Mouse (Mus musculus): Measurements from ENCODE around the gene Zbtb25.

Gene Zbtb25

DNA sequence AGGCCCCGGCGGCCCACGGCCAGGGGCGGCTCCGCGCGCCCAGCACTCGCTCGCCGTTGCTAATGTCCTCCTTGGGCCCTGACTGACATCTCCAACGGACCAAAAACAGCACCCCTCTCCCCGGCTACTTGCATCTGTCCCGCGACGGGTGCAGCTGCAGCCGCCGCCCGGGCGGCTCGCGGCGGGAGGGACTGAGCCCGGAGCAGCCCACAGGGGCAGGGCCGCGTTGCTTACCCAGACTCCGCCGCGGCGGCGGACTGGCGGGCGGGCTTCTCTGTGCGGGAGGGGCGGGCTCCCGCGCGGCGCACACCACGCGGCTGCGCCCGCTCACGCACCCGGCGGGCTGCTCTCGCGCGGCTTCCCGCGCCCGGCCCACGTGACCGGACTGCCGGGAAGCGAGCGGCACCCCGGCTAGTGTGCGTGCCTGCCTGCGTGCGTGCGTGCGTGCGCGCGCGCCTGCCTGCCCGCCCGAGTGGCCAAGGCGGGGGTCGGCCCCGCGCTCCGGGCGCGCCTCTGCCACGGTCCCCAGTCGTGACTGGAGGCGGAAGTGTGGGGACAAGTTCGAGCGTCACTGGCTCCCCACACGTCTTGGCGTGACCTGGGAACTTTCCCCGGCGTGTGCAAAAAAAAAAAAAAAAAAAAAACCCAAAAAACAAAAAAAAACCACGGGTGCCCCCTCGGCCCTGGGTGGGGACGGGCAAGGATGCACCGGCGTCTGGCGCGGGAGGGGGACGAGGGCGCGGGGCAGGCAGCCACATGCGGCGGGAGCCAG lies at the start of gene Zbtb25:
Gene Zbtb25 (minus strand): TSS at position 397 of the 772 bp plus-strand sequence.
- in situ Hi-C loops (cut with MseI, MboI) = no loop called here

DNA sequence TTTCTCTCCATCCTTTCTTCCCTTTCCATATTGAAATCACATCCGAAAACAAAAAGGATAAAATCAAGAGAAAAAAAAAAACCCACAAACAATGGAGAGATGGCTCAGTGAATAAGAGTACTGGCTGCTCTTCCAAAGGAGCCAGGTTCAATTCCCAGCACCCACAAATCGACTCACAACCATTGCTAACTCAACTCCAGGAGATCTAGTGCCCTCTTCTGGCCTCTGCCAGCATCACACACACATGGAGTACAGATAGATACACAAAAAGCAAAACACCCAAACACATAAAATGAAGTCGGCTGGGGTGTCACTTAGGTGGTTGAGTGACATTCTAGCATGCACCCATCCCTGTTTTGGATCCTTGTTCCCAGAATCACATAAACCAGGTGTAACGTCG lies 48.9 kb upstream of the Zbtb25 start:
- in situ Hi-C loops (cut with MseI, MboI) = no loop called here

DNA sequence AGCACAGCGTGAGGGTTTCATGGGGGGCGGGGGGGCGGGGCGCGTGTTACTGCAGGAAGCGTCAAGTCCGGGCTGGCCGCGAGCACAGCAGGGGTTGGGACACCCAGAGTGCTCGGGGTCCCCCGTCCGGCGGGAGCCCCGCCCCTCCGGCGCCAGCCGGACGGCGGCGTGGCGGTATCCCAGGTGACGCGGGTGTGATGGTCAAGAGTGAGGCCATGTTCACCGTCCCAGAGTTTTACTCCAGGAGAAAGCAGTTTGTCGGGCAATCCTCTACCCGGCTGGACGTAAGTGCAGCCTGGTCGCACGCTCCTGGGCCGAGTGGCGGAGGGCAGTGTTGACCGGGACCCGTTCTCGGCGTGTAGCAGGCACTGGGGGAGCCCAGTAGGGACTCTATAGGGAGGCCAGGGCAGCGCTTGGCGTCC lies 48.0 kb upstream of the Zbtb25 start, which contains the start of gene Ppp1r36:
Gene Ppp1r36 (plus strand): TSS at position 106 of the 422 bp plus-strand sequence.
- in situ Hi-C loops (cut with MseI, MboI) = no loop called here

DNA sequence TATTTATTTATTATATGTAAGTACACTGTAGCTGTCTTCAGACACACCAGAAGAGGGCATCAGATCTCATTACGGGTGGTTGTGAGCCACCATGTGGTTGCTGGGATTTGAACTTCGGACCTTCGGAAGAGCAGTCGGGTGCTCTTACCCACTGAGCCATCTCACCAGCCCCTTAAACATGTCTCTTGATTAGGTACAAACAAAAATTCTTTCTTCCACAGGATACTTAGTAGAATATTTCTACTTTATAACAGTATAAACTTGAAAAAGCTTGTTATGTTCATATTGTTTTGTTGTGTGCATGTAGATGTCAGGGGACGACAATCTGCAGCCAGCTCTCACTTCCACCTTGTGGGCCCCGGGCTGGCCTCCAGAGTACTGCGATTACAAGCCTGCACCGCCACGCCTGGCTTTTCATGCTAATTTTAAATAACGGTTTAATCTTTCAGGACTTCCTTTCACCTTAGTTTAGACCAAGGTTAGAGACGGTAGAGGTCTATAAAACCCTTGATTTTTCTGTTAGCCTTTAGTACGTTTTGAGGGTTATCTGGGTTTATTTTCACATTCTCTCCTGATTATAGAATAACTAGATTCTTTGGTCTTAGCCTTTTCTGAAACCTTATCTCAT lies 46.1 kb upstream of the Zbtb25 start:
- in situ Hi-C loops (cut with MseI, MboI) = no loop called here

DNA sequence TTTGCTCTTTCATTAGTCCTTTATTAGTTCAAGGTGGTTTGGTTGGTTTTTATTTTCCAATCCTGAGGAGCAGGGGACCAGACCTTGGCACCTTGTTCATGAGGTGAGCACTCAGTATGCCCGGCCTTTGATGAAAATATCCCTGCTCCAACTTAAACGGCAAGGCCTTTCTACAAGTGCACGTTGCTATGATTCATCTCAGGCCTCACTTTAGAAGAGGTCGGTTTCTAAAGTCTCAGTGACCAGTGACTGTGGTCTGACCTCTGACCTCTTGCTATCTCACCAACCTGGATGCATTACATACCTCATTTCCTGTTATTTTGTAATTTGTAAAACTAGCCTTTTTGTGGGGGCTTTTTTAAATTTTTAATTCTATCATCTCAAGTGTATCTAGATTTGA lies 39.8 kb upstream of the Zbtb25 start:
- in situ Hi-C loops (cut with MseI, MboI) = no loop called here

DNA sequence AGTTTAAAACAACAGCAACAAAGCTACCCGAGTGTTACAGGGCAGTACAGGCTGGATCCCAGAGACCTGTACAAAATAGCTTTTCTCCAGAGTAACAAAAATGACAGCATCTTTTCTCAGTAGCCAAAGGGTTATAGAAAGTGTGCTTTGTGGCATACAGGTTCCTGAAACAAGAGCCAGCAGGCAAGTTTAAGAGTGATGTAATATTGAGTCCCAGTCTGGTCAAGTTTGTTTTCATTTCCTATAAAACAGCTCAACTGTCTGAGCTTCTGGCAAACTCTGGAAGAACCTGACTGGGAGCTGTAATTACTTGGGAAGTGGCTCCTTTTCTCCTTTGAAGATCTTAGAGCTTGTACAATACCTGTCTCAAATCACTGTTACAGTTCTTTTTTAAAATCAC lies 37.8 kb upstream of the Zbtb25 start:
- in situ Hi-C loops (cut with MseI, MboI) = no loop called here

DNA sequence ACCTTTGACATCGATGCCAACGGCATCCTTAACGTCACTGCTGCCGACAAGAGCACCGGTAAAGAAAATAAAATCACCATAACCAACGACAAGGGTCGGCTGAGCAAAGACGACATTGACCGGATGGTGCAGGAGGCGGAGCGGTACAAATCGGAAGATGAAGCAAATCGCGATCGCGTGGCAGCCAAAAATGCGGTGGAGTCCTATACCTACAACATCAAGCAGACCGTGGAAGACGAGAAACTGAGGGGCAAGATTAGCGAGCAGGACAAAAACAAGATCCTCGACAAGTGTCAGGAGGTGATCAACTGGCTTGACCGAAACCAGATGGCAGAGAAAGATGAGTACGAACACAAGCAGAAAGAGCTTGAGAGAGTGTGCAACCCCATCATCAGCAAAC lies 36.6 kb upstream of the Zbtb25 start:
- in situ Hi-C loops (cut with MseI, MboI) = no loop called here

DNA sequence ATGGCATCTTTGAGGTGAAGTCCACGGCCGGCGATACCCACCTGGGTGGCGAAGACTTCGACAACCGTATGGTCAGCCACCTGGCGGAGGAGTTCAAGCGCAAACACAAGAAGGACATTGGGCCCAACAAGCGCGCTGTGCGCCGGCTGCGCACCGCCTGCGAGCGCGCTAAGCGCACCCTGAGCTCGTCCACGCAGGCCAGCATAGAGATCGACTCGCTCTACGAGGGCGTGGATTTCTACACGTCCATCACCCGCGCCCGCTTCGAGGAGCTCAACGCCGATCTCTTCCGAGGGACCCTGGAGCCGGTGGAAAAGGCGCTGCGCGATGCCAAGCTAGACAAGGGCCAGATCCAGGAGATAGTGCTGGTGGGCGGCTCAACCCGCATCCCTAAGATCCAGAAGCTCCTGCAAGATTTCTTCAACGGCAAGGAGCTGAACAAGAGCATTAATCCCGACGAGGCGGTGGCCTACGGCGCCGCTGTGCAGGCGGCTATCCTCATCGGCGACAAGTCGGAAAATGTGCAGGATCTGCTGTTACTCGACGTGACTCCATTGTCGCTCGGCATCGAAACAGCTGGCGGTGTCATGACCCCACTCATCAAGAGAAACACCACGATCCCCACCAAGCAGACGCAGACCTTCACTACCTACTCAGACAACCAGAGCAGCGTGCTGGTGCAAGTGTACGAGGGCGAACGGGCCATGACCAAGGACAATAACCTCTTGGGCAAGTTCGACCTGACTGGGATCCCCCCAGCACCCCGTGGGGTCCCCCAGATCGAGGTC lies 36.0 kb upstream of the Zbtb25 start:
- in situ Hi-C loops (cut with MseI, MboI) = no loop called here

DNA sequence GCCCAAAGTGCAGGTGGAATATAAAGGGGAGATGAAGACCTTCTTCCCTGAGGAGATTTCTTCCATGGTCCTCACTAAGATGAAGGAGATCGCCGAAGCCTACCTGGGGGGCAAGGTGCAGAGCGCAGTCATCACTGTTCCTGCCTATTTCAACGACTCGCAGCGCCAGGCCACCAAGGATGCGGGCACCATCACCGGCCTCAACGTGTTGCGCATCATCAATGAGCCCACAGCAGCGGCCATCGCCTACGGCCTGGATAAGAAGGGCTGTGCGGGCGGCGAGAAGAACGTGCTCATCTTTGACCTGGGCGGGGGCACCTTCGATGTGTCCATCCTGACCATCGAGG lies 35.4 kb upstream of the Zbtb25 start:
- in situ Hi-C loops (cut with MseI, MboI) = no loop called here

DNA sequence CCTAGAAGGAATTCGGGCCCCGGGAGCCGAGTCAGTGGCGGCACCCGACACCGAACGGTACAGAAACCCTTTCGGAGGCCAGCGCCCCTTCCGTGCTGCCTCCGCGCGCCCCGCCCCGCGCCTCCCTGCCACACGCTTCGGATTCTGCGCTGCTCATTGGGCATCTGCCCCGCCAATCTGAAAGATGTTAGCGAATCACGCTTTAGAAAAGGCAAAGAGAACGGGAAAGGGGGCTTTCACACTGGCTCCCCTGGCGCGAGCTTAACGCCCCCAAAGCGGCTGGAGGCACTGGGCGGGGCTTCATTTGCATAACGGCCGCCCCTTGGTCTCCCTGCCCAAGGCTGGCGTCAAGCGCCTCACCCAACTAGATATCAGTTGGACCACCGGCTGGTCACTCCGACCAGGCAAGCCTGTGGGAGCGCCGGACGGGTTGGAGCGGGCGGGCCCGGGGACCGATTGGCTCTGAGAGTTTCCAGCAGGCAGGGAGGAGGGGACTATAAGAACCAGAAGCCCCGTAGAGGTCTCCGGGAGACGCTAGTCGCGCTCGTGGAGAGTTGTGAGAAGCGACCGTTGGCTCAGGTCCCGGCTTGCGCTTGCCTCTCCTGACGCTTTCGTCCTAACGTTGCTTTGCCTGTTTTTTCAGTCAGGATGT lies 34.6 kb upstream of the Zbtb25 start, which contains the start of gene Hspa2:
Gene Hspa2 (plus strand): TSS at position 291 of the 652 bp plus-strand sequence.
- in situ Hi-C loops (cut with MseI, MboI) = no loop called here

DNA sequence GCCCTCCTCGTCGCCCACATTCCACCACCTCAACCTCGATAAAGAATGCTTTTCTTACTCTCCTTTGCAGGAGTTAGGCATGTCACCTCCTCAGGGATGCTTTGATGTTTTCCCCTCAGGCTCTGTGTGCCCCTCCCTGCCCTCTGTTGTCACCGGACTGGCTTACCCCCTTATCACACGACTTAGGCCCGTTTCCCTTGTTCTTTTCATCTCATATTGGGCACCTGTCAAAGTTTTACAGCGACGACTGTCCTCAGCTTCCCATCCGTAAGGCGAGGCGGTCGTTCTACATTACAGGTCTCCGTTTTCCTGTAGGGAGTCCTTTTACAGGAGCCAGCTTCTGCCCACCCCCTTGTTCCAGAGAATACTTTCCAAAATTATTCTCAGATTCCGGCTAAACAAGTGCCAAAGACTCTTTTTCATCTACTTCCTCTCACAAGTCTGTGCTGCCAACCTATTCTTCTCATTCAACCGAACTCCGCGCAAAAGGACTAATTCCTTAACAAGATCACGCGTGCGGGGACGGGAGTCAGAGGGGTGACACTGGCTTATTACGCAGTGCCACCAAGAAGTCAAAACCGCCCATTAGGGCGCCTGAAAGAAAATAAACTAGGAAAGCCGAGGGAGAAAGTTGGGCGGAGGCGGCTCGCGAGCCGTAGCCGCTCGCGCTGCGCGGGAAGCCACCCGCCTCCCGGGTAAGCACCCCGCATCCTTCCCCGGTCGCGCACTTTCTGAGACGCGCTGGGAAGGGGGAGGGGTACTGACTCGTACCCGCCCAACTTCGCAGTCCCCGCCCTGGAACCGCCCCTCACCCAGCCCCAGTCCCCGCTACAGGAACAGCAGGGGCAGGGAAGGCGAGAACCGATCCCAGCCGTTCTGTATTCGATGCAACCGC lies 33.8 kb upstream of the Zbtb25 start:
- in situ Hi-C loops (cut with MseI, MboI) = no loop called here

DNA sequence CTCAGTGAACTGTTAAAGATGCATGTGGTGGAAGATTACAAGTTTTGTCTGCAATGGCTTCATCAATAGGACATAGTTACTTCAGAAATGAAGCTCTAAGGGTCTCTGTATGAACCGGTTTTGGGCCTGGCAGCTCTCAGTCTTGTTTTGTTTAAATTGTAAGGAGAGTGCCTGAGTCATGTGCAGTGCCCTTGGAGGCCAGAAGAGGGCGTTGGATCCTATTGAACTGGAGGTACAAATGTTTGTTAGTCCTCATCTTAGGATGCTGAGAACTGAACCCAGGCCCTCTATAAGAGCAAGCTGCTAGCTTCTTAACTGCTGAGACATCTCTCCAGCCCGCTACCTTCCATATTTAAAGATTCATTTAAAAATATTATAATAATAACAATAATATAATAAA lies 32.3 kb upstream of the Zbtb25 start:
- in situ Hi-C loops (cut with MseI, MboI) = no loop called here

DNA sequence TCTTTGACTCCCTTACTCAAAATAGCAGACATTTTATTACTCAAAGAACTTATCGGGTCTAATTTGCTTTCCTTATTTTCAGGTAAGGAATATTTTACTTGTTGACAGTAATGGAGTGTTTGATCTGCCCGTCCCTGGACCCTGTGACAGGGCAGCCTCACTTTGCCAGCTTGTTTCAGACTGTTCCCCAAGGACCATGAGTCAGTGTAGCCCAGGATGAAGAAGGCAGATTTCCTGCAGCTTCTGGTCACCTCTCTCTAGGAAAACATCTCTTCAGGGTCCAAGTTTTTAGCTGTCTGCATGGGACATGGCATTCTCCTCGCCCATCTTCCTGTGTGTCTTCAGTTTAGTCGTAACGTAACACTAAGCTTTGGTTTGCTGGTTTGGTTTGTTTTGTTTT lies 27.9 kb upstream of the Zbtb25 start:
- in situ Hi-C loops (cut with MseI, MboI) = no loop called here

DNA sequence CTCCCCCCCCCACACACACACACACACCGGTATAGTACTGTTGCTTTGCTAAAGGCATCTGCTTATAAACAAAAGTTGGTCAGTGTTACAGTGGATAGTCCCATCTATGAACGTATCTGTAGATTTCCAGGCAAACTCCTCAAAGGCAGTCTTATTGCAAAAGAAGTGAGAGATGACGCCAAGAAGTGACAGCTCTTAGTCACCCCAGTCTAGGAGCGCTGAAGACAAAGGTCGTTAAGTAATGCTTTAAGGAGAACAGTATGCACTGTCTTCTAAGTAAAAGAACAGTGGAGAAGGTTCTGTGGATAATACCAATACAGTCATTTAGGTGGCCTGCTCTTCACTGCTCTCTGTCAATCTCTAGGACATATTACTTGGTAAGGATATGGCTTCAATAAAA lies 23.6 kb upstream of the Zbtb25 start:
- in situ Hi-C loops (cut with MseI, MboI) = no loop called here

DNA sequence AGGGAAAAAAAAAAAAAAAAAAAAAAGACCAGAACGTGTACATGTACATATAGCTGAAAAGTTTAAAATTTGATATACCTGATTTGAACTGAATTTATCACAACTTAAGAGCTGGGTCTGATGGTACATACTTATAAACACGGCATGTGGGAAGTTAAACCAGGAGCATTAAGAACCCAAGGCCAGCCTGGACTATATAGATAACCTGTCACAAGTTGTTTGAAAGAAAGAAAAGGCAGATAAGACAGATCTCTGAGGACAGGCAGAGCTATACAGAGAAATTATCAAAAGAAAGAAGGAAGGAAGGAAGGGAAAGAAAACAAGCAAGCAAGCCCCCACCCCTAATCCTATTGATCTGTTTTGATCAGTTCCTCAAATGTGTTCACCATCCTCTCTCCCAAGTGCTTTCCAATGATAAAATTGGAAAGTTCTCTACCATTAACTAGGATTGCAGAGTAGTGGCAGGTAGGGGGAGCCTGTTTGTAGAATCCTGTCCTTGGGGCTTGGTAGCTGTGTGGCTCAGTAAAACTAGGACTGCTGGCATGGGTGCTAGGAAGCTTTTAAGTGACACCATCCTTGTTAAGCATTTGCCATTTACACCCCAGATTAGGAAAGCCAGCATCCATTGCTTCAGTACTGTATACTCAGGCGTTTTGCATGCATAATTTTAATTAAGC lies 22.3 kb upstream of the Zbtb25 start:
- in situ Hi-C loops (cut with MseI, MboI) = no loop called here

DNA sequence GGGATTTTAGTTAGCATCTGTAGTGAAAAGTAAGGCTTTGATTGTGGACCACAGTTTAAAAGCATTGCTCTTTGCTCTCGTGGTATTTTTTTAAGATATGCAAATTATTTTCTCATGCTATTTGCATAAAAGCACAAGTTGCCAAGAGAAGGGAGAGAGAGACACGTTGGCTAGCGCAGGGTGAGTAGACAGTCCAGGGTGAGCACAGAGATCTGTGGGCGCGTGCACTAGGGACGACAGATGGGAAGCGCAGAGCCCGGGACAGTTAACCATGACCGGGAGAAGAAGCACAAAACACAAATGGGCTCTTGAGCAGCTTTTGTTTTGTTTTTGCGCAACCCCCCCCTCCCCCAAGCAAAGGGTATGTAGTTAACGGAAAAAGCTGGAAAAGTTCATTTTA lies 19.4 kb upstream of the Zbtb25 start:
- in situ Hi-C loops (cut with MseI, MboI) = no loop called here

DNA sequence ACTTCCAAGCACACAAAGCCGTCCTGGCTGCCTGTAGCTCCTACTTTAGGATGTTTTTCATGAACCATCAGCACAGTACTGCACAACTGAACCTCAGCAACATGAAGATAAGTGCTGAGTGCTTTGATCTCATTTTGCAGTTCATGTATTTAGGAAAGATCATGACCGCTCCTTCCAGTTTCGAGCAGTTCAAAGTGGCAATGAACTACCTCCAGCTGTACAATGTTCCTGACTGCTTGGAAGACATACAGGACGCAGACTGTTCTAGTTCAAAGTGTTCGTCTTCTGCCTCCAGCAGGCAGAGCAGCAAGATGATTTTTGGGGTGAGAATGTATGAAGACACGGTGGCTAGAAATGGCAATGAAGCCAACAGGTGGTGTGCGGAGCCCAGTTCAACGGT lies 15.9 kb upstream of the Zbtb25 start:
- in situ Hi-C loops (cut with MseI, MboI) = no loop called here

DNA sequence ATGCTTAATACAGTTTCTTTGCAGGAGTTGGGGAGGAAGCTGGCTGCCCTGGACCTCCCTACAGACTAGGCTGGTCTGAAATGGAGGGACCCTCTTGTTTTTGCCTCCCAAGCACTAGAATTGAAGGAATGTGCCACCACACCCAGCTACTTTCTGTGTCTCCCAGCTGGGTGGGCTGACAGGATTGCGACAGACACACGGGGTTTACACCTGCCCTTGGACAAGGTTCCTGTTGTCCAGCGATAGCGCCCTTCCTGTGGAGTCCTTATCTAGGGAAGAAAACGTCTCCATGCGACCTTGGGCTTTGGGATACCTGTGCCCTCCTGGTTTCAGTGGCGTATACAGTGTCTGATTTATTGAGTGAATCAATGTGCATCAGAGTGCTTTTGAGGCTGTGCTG lies 10.7 kb upstream of the Zbtb25 start:
- in situ Hi-C loops (cut with MseI, MboI) = no loop called here

DNA sequence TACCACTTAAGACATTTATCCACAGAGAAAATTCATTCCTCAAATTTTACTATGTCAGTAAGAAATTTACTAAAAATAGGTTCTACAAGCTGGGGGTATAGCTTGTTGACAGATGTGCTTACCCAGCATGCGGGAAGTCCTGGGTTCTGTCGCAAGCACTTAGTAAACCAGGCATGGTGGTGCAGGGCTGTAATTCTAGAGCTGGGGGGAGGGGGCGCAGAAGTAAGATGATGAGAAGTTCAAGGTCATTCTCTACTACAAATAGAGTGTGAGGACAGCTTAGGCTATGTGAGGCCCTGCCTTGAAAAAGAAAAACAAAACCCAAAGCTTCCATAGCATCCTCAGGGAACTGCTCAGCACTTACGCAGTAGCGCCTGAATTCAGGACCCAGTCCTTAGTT lies 9.2 kb upstream of the Zbtb25 start:
- in situ Hi-C loops (cut with MseI, MboI) = no loop called here

DNA sequence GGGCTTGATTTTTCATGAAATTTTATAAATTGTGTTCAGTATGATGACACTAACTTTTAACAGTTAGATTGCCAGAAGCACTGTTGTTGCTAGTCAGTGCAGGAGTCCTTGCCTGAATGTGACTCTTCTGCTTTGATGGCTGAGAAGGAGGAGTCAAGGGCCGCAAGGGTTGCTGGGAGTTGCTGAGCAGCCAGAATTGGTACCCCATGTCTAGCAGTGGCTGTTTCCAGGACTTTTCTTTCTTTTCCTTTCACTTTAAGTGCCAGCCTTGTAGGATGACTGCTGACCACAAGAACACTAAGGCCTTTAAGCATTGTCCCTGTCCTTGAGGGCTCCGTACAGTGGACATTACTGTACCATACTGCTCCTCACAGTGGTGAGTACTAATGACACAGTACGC lies 8.3 kb upstream of the Zbtb25 start:
- in situ Hi-C loops (cut with MseI, MboI) = no loop called here

DNA sequence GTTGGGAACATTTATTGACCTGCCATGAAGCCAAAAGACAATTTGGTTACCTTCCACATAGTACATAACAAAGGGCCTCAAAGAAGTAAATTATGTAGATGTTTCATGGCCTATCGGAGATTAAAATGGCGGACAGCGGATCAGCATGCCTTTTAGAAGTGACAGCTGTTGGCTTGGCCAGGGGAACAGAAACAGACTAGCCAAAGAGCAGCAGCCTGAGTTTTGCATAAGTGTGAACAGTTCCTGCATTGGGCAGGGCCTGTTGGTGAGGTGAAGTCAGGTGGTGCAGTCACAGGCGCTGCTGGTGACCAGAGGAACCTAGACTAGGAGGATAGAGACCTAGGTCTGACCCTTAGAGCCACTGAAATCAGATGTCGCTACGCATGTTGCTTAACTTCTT lies 7.7 kb upstream of the Zbtb25 start:
- in situ Hi-C loops (cut with MseI, MboI) = no loop called here

Data from mouse trophoblast stem cell (cell line).